Mouse (Mus musculus): Measurements from ENCODE around the gene Ggnbp2. TPM values are rescaled to one million over a fixed set of nuclear protein-coding genes. Genes with fewer than 3 reads are reported as not detected.

Ggnbp2 gene
- 10 to 100 TPM; 66.6 to 71.7 TPM for total RNA-seq (2021)
- long read RNA-seq, experiment 1, transcript Ggnbp2-206 (13 exons, 2,528 nt), result major isoform, 17 of 165 reads
- long read RNA-seq, experiment 1, partial matches to known transcripts, result 114 of 165 reads
- long read RNA-seq, experiment 1, other reads (novel, unspliced or antisense), result 28 of 165 reads
- long read RNA-seq, experiment 2, transcript Ggnbp2-206 (13 exons, 2,528 nt), result major isoform, 10 of 40 reads
- long read RNA-seq, experiment 2, partial matches to known transcripts, result 19 of 40 reads
- long read RNA-seq, experiment 2, other reads (novel, unspliced or antisense), result 8 of 40 reads

GRCm38 (mm10) chr11:84870337-84871043 is at the start of gene Ggnbp2:
Gene Ggnbp2 (minus strand): TSS chr11:84870817.
- DNase-seq, result peak; percentile 96

- no peak for DNase-seq
These were observed 49.3 kb upstream of the Ggnbp2 start for GRCm38 (mm10) chr11:84919951-84920350.

GRCm38 (mm10) chr11:84919276-84919675 is 48.7 kb upstream of the Ggnbp2 start:
- DNase-seq, result peak; percentile 31 to 47

- DNase-seq, result peak; percentile 86 to 91
These were observed 47.8 kb upstream of the Ggnbp2 start for GRCm38 (mm10) chr11:84918425-84918824.

GRCm38 (mm10) chr11:84916703-84917300 is 46.2 kb upstream of the Ggnbp2 start:
- DNase-seq, result no peak

GRCm38 (mm10) chr11:84916053-84916702 is 45.6 kb upstream of the Ggnbp2 start, which contains the start of gene Znhit3:
Gene Znhit3 (minus strand): TSS chr11:84916366.
- peak; percentile 83 to 84 for DNase-seq

- DNase-seq, result no peak
These were observed 44.1 kb upstream of the Ggnbp2 start for GRCm38 (mm10) chr11:84914673-84915072.

- DNase-seq, result peak in 1 of 2 experiments; percentile 16
These were observed 39.8 kb upstream of the Ggnbp2 start for GRCm38 (mm10) chr11:84910411-84910810.

- no peak for DNase-seq
These were observed 37.9 kb upstream of the Ggnbp2 start for GRCm38 (mm10) chr11:84908480-84908879.

- no peak for DNase-seq
These were observed 36.5 kb upstream of the Ggnbp2 start for GRCm38 (mm10) chr11:84907081-84907480.

GRCm38 (mm10) chr11:84904597-84905144 is 34.1 kb upstream of the Ggnbp2 start:
- DNase-seq, result no peak

- no peak for DNase-seq
These were observed 22.5 kb upstream of the Ggnbp2 start for GRCm38 (mm10) chr11:84893113-84893512.

- no peak for DNase-seq
These were observed 21.1 kb upstream of the Ggnbp2 start for GRCm38 (mm10) chr11:84891705-84892104.

- DNase-seq, result no peak
These were observed 18.9 kb upstream of the Ggnbp2 start for GRCm38 (mm10) chr11:84889492-84889891.

GRCm38 (mm10) chr11:84888025-84888424 is 17.4 kb upstream of the Ggnbp2 start:
- DNase-seq, result no peak

- DNase-seq, result no peak
These were observed 16.3 kb upstream of the Ggnbp2 start for GRCm38 (mm10) chr11:84886767-84887511.

- DNase-seq, result no peak
These were observed 15.6 kb upstream of the Ggnbp2 start for GRCm38 (mm10) chr11:84886236-84886635.

- no peak for DNase-seq
These were observed 14.6 kb upstream of the Ggnbp2 start for GRCm38 (mm10) chr11:84885238-84885637.

GRCm38 (mm10) chr11:84882346-84882745 is 11.7 kb upstream of the Ggnbp2 start:
- DNase-seq, result no peak

- no peak for DNase-seq
These were observed 10.4 kb upstream of the Ggnbp2 start for GRCm38 (mm10) chr11:84880971-84881370.

GRCm38 (mm10) chr11:84880465-84880961 is 9.9 kb upstream of the Ggnbp2 start:
- DNase-seq, result peak; percentile 60 to 72
